Mouse (Mus musculus): Measurements from ENCODE around the gene Bcl7c. TPM values are rescaled to one million over a fixed set of nuclear protein-coding genes. Genes with fewer than 3 reads are reported as not detected.
A peak's percentile ranks its signal among the peaks of the same experiment; 100 is the strongest.

Bcl7c gene
- total and polyA plus RNA-seq, 3 experiments: 13.5 to 34.5 (median 34.1) TPM

DNA sequence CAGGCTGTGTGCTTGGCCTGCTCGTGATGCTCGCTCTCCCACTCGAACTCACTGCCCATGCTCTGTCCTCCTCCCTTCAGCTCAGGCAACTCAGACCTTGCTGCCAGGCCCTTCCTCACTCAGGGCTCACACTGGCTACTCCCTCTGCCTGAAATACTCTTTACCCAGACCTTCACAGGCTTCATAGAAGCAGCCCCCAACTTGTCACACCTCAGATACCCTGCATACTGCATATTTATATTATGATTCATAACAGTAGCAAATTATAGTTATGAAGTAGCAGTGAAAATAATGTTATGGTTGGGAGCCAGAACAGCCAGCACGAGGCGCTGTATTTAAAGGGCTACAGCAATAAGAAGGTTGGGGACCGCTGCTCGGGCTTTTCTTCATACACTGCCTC, 19.8 kb downstream of the Bcl7c start:
- Histone ChIP-seq H3K27ac (no peak overlapping the region), H3K79me2 (replicated peaks; ENCODE audit: control insufficient read depth, insufficient read depth, low read length) (no peaks in the 10 kb centered on the region), H3K4me3 (no peak overlapping the region), H3K36me3 (ENCODE audit: control insufficient read depth, insufficient read depth, low read length) (no peaks in the 10 kb centered on the region), H3K9ac (ENCODE audit: low read depth, low read length) (no peak overlapping the region), H3K4me1 (ENCODE audit: control insufficient read depth, insufficient read depth, low read length) (peaks cover 3% of the 10 kb centered on the region; the same call in 1 of the 2 replicates), H3K27me3 (ENCODE audit: control insufficient read depth, insufficient read depth, low read length) (no peaks in the 10 kb centered on the region)
- intact Hi-C loops (cut with DNase I): no loop called here
- DNase-seq: no peak
- WGBS: 71% methylated on average over 7 of the region's 7 CpGs
- TF ChIP-seq EP300 (IDR thresholded peaks at IDR 0.05; ENCODE audit: insufficient read depth, low read depth, low read length) (no peak), CTCF (IDR thresholded peaks at IDR 0.05) (no peak), POLR2A (IDR thresholded peaks at IDR 0.05; ENCODE audit: insufficient read depth, low read depth, low read length) (no peak)

DNA sequence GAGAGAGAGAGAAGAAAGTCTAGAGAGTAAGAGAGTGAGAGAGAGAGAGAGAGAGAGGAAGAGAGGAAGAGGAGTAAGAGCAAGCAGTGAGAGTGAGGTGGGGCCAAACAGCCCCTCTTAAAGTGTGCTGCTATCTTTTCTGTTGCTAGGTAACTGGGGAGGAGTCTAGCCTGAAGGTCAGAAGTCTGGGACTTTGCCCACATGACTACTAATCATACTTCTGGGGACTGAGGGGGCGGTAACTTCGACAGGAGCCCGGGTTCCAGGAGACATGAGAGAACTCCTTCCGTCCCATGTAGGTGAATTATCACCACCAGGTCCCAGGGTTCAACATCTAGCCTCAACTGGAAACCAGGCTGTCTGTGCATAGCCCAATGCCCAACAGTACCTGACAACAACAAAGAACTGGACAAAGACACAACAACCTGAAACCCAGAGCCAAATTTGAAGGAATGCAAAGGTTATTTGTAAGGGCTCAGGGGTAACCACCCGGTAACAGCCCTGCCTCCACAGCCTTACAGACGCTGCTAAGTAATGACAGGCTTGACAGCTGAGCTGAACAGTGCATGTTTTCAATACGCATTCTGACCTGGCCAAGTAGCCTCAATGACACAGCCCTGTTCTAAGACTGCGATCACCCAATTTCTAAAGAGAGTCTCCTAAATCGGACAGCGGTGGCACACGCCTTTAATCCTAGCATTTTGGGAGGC, 21.8 kb downstream of the Bcl7c start:
- peaks cover 4% of the 10 kb centered on the region; the same call in 1 of the 2 replicates for H3K4me1 ChIP-seq (ENCODE audit: control insufficient read depth, insufficient read depth, low read length)
- intact Hi-C loops (cut with DNase I): no loop called here

GRCm38 (mm10) chr7:127685304-127686018, 23.3 kb downstream of the Bcl7c start:
- intact Hi-C loops (cut with DNase I): no loop called here
- Histone ChIP-seq H3K36me3 (ENCODE audit: control insufficient read depth, insufficient read depth, low read length) (no peaks in the 10 kb centered on the region), H3K9ac (ENCODE audit: low read depth, low read length) (no peak overlapping the region), H3K27me3 (ENCODE audit: control insufficient read depth, insufficient read depth, low read length) (no peaks in the 10 kb centered on the region), H3K79me2 (replicated peaks; ENCODE audit: control insufficient read depth, insufficient read depth, low read length) (no peaks in the 10 kb centered on the region), H3K27ac (no peak overlapping the region), H3K4me3 (no peak overlapping the region), H3K4me1 (ENCODE audit: control insufficient read depth, insufficient read depth, low read length) (peaks cover 3% of the 10 kb centered on the region; the same call in 1 of the 2 replicates)
- 70% methylated on average over 14 of the region's 14 CpGs for WGBS
- no peak for DNase-seq
- TF ChIP-seq CTCF (IDR thresholded peaks at IDR 0.05) (no peak), EP300 (IDR thresholded peaks at IDR 0.05; ENCODE audit: insufficient read depth, low read depth, low read length) (0 out of 2 replicates have a peak, but pooled peaks have one; percentile 18), POLR2A (IDR thresholded peaks at IDR 0.05; ENCODE audit: insufficient read depth, low read depth, low read length) (no peak)

More for the DNA sequence above, 21.8 kb downstream of the Bcl7c start:
- WGBS: 72% methylated on average over 11 of the region's 11 CpGs
- Histone ChIP-seq H3K36me3 (ENCODE audit: control insufficient read depth, insufficient read depth, low read length) (no peaks in the 10 kb centered on the region), H3K9ac (ENCODE audit: low read depth, low read length) (no peak overlapping the region), H3K79me2 (replicated peaks; ENCODE audit: control insufficient read depth, insufficient read depth, low read length) (no peaks in the 10 kb centered on the region), H3K4me3 (no peak overlapping the region), H3K27me3 (ENCODE audit: control insufficient read depth, insufficient read depth, low read length) (no peaks in the 10 kb centered on the region), H3K27ac (no peak overlapping the region)
- TF ChIP-seq CTCF (IDR thresholded peaks at IDR 0.05) (no peak), POLR2A (IDR thresholded peaks at IDR 0.05; ENCODE audit: insufficient read depth, low read depth, low read length) (no peak), EP300 (IDR thresholded peaks at IDR 0.05; ENCODE audit: insufficient read depth, low read depth, low read length) (no peak)
- no peak for DNase-seq

DNA sequence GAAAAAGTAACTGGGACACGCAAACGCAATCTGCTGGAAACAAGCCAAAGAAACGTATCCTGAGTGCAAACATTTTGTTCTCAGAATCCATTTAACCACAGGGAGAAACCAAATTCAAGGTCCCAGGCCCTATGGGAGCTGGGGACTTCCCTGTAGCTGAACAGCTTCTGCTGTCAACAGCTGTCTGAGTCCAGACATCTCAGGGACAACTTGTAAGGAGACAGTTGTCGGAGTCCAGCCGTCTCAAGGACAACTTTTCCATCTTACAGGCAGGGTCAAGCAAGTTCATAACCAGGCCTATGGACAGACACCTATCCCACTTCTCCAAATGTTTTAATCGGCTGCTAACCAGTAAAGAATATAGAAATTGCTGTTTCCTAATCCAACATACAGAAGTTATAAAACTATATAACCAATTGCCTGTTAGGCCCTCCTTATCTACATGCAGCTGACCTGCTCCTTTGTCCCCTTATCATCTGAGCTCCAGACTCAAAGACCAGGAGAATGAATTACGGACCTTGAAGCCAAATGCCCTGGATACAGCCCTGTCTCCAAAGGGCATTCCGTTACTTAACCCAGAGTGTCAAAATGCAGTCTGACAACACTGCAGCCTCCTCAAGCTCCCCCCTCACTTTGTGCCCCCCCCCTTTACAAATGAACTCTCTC, 26.7 kb downstream of the Bcl7c start:
- H3K79me2 ChIP-seq (replicated peaks; ENCODE audit: control insufficient read depth, insufficient read depth, low read length): no peaks in the 10 kb centered on the region
- 47% methylated on average over 8 of the region's 8 CpGs for WGBS
- H3K36me3 ChIP-seq (ENCODE audit: control insufficient read depth, insufficient read depth, low read length): no peaks in the 10 kb centered on the region
- no peak for TF ChIP-seq CTCF (IDR thresholded peaks at IDR 0.05)
- no peaks in the 10 kb centered on the region for H3K27me3 ChIP-seq (ENCODE audit: control insufficient read depth, insufficient read depth, low read length)
- peaks cover 3% of the 10 kb centered on the region; the same call in 1 of the 2 replicates for H3K4me1 ChIP-seq (ENCODE audit: control insufficient read depth, insufficient read depth, low read length)
- H3K4me3 ChIP-seq: no peak overlapping the region
- intact Hi-C loops (cut with DNase I): no loop called here
- H3K9ac ChIP-seq (ENCODE audit: low read depth, low read length): no peak overlapping the region
- no peak overlapping the region for H3K27ac ChIP-seq
- DNase-seq: no peak

DNA sequence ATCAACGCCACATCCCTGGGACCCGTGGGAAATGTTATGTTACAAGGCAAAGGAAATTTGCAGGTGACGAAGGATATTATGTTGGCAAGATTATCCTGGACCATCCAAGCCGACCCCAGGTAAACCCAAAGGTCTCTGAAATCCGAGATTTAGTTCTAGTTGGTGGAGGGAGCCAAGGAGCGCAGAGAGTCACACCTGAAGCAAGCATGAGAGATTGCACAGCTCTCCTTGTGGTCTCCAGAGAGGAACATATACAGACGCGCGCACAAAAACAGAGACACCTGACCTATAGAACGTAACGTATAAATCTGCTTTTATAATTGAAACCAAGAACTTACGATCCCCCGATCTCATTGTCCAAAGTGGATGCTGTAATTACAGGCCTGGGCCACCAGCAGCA, 28.2 kb downstream of the Bcl7c start:
- H3K27ac ChIP-seq: no peak overlapping the region
- no peak for TF ChIP-seq EP300 (IDR thresholded peaks at IDR 0.05; ENCODE audit: insufficient read depth, low read depth, low read length)
- TF ChIP-seq CTCF (IDR thresholded peaks at IDR 0.05): no peak
- TF ChIP-seq POLR2A (IDR thresholded peaks at IDR 0.05; ENCODE audit: insufficient read depth, low read depth, low read length): no peak
- H3K4me3 ChIP-seq: no peak overlapping the region

More for the DNA sequence above, 28.2 kb downstream of the Bcl7c start:
- 93% methylated on average over 13 of the region's 13 CpGs for WGBS
- Histone ChIP-seq H3K79me2 (replicated peaks; ENCODE audit: control insufficient read depth, insufficient read depth, low read length) (no peaks in the 10 kb centered on the region), H3K9ac (ENCODE audit: low read depth, low read length) (no peak overlapping the region), H3K36me3 (ENCODE audit: control insufficient read depth, insufficient read depth, low read length) (no peaks in the 10 kb centered on the region), H3K4me1 (ENCODE audit: control insufficient read depth, insufficient read depth, low read length) (peaks cover 3% of the 10 kb centered on the region; the same call in 1 of the 2 replicates), H3K27me3 (ENCODE audit: control insufficient read depth, insufficient read depth, low read length) (no peaks in the 10 kb centered on the region)
- DNase-seq: no peak
- intact Hi-C loops (cut with DNase I): no loop called here
